Mouse (Mus musculus) erythroblast, adult 5-6 weeks (primary cell): ENCODE measurements around the gene Efna3. TPM values are rescaled to one million over a fixed set of nuclear protein-coding genes. Genes with fewer than 3 reads are reported as not detected.

ENCODE experiments used
- ATAC-seq: replicated peaks from 2 replicates; pipeline ENCODE4 v1.8.0; 2016; ENCODE audit warnings: moderate number of reproducible peaks, mild to moderate bottlenecking, moderate TSS enrichment, inconsistent platforms; ENCODE audit not compliant: poor library complexity, low FRiP score, severe bottlenecking
- total RNA-seq, 2 experiments: library from RNA; stranded (forward) in 1 of 2; stranded (reverse) in 1 of 2; fragments of 150-400 nt in 1 of 2; fragments of 200-764, 138-1000 nt in 1 of 2; gene quantifications; 2 replicates each; pipeline versions ENCODE4 v1.2.3 to v1.2.4; 2015 to 2017; ENCODE audit warnings: low replicate concordance in 2 of 2

Efna3 gene
- total RNA-seq, 2 experiments from 2014 or later: not detected

GRCm38 (mm10) chr3:89293247-89293918, 29.4 kb downstream of the Efna3 start:
- no peak for ATAC-seq

DNA sequence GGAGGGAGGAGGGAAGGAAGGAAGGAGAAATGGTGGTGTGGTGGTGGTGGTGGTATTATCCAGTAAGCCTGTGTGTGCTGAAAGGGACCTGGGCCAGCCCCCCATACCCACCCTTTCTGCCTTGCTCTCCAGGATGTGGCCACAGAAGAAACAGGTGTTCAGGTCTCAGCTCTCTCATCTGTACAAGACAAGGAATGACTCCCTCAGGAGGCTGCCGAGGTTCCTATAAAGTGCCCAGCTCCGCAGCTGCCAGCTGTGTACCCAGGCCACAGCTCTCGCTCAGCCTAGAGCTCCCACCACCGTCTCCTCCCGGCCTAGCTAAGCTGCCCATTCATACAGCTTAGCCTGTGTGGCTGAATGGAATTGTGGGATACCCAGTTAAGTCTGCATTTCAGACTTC, 30.5 kb downstream of the Efna3 start:
- no peak for ATAC-seq

GRCm38 (mm10) chr3:89291874-89292273, 30.9 kb downstream of the Efna3 start:
- ATAC-seq: no peak

DNA sequence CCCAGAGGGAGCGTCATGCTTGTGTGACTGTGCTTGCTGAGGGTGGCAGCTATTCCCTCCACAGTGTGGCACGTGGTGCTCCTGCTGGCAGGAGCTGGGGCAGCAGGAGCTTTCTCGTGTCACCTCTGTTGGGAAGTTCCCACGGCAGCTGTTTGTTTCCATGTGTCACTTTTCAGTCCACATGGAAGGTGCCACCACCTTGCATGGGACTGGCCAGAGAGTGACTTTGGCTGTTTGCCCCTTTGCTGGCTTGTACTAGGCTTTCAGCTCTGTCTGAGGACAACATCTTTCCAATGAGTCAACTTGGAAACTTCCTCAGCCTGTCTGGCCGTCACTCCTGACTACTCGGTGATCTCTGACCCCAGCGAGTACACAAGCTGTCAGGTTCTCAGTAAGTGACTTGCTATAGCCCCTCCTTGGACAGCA, 34.2 kb downstream of the Efna3 start:
- ATAC-seq: no peak

- ATAC-seq: no peak
Observed at GRCm38 (mm10) chr3:89287286-89287685, 35.5 kb downstream of the Efna3 start.

- ATAC-seq: no peak
Observed at GRCm38 (mm10) chr3:89285526-89285925, 37.2 kb downstream of the Efna3 start.

GRCm38 (mm10) chr3:89284261-89284660, 38.5 kb downstream of the Efna3 start:
- ATAC-seq: no peak

DNA sequence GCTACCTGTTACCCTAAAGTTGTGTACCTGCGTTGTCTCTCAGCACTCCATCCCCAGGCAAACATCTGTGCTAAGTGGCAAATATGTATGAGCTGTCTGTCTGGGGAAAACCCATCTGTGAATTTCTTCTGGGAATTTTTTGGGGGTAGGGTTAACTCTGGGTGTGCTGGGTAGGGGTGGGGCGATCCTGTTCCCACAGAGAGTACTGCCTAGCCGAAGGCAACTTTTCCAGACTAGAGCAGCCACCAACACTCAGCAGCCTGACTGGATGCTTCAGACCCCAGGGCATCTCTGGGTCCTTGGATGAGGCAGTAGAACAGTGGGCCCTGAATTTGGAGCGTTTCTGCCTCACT, 40.5 kb downstream of the Efna3 start:
- ATAC-seq: no peak

GRCm38 (mm10) chr3:89281579-89282290, 41.0 kb downstream of the Efna3 start:
- 0 out of 2 replicates have a peak, but pooled peaks have one; percentile 48 for ATAC-seq

DNA sequence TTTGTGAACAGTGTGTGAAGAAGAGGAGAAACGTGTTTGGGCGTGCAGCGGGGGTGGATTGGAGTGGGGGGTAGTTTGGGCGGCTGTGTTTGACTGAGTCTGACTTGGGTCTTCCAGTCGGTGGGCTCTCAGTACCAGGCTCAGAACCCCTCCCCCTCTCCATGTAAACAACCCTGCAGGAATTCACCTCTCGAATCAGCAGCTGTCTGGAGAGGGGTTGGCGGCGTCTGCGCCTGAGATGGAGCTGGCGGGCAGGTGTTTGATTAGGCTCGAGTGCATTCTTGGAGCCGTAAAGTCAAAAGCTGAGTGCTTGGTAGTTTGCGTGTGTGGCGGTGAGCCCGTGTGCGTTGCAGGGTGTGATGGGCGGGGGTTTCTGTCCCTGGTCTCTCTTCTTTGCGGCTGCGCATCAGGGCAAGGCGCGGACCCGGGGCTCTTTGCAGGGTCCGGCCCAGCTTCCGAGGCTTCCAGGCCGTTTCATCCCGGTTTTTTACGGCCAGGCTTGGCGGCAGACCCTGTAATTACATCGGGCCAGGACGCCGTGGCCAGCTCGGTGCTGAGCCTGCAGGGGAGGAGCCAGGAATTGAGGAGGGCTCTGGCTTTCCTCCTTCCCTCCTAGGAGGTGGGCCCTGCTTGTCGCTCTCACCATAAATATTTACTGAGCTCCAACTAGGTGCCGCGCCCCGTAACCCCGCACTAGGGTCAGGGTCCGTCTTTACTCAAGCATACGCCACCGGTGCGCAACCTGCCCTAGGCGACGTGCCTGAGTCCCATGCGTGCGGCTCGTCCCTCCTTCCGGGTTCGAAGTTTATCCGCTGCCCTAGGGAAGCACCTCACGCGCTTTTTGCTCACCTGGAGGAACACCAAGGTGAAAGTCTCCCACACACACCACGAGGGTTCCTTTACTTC, 41.9 kb downstream of the Efna3 start, which contains the start of gene Efna1:
Gene Efna1 (minus strand): TSS at position 537 of the 906 bp plus-strand sequence.
- no peak for ATAC-seq

- ATAC-seq: no peak
Observed at GRCm38 (mm10) chr3:89280050-89280605, 42.6 kb downstream of the Efna3 start.

DNA sequence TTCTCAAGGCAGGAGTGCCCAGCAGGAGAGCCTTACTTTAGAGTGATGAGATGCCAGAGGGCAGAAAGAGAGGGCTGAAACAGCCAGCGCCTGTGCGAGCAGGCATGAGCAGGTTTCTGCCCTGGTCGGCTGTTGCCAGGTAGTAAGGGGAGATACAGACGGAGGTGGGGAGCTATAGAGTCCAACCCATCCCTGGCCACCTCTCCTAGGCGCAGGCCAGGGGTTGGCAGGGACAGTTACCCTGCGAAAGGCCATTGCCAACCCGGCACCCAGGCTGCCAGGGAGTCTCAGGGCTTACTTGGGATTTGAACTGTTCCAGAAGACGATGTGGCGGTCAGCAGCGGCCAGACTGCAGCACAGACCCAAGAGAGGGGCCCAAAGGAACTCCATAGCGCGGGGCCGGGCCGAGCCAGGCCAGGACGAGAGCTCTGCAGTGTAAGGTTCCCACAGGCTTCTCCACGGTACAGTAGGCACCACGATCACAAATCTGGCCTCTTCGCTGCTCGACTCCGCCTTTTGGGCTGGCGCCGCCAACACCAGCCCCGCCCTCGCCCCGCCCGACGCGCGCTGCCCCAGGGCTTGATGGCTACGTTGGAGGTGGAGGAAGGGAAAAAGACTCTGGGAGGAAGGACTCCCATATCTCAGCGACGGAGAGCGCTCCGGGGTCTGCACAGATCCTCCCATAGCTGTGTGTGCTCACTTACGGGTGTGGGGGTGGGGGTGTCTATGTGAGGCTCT, 43.4 kb downstream of the Efna3 start:
- no peak for ATAC-seq

GRCm38 (mm10) chr3:89278643-89279042, 44.1 kb downstream of the Efna3 start:
- no peak for ATAC-seq

DNA sequence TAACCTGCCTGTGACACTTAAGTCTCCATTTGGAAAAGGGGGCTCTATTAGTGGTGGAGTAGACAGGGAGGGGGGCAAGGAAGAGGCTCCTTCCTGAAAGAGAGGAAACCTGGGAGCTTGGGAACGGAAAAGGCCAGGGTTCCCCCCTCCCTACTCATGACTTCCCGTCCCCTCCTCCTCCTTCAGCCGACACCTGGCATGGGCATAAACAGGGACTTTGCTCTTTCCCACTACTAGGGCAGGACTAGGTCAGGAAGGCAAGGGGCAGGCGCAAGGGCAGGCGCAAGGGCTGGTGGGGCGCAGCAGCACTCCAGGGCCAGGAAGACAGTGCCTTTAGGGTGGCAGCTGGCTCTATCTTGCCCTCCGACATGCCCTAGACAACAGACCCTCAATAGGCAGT, 44.7 kb downstream of the Efna3 start:
- no peak for ATAC-seq

- ATAC-seq: no peak
Observed at GRCm38 (mm10) chr3:89277281-89278021, 45.3 kb downstream of the Efna3 start.

DNA sequence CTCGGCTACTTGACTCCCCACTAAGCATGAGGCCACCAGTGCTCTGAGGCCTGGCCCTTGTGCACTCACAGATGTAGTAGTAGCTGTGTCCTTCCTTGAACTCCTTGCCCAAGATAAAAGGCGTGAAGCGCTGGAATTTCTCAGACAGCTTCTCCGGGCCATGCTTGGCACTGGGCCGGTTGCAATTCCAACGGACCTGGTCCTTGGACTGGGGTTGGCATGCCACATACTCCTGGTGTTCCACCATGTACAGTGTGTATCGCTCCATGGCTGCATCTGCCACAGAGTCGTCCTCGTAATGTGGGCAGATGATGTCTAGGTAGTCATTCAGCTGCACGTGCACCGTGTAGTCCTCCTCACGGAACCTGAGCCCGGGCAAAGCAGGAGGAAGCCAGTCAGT, 46.7 kb downstream of the Efna3 start:
- no peak for ATAC-seq

DNA sequence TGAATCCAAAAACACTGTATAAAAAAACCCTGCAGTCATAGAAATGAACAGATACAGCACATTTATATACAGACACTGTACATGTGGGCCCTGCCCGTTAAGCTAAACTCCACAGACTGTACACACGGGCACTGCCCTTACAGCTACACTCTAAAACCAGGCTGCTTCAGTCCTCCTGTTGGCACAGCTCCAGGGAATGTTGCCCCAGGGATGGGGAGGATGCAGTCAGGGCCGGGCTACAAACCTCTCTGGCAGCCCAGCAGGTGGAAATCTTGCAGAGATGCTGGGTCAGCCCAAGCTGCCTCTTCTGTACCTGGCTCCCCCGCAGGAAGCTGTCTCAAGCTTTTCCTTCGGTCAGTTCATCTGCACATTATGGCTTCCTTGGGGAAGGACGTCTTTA, 51.0 kb downstream of the Efna3 start:
- no peak for ATAC-seq

DNA sequence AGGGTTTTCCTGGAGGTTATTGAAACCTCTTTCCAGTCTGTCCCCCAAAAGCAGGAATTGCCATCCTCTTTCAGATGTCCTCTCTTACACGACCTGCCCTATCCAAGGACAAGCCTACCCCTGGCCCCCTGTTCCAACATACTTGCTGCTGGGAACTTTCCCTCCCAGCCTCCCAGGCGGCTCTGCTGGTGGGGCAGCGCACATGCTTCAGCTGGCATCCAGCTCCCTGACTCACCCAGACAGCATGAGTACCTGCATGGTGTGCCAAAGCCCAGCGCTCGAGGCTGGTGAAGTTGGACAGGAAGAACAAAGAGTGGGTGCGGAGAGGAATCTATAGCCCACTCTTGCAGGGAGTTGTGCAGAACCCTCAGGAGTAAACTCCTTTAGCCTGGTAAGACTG, 51.9 kb downstream of the Efna3 start:
- ATAC-seq: no peak
